Mouse (Mus musculus) liver, embryonic 14.5 days (tissue): Measurements from ENCODE around the gene Nucks1. TPM values are rescaled to one million over a fixed set of nuclear protein-coding genes. Genes with fewer than 3 reads are reported as not detected.
A peak's percentile ranks its signal among the peaks of the same experiment; 100 is the strongest.

Experiments
- ATAC-seq: fragments of 200-750 bp; cut with Nextera tagmentation; 2 replicates; pipeline ENCODE4 v1.8.0; 2017; ENCODE audit warnings: moderate number of reproducible peaks, mild to moderate bottlenecking, moderate library complexity; ENCODE audit not compliant: insufficient read depth
- DNase-seq, 3 experiments: peaks; one replicate each; pipeline ENCODE4 v3.0.0-alpha.2; 2012 to 2013; ENCODE audit warnings: low read depth in 3 of 3, low spot score in 3 of 3
- H3K27ac ChIP-seq: fragments of 300-500 bp; sonication (generic); 2 replicates; pipeline ENCODE4 v1.5.1; 2014; ENCODE audit warnings: moderate library complexity, mild to moderate bottlenecking, control low read depth, inconsistent platforms
- H3K27me3 ChIP-seq: fragments of 300-500 bp; sonication (generic); 2 replicates; pipeline ENCODE4 v1.6.1; 2014; ENCODE audit warnings: mild to moderate bottlenecking, low read length, moderate library complexity; ENCODE audit not compliant: control insufficient read depth, insufficient read depth
- H3K36me3 ChIP-seq: fragments of 300-500 bp; sonication (generic); replicated peaks from 2 replicates; pipeline ENCODE4 v1.6.1; 2014; ENCODE audit warnings: low read depth; ENCODE audit not compliant: control insufficient read depth, insufficient read depth
- H3K4me1 ChIP-seq, 2 experiments: fragments of 200-500 bp in 1 of 2; fragments of 300-500 bp in 1 of 2; sonication (generic) in 1 of 2; replicated peaks; 2 replicates each; pipeline ENCODE4 v1.6.1; 2012 to 2014; ENCODE audit warnings: antibody characterized with exemption in 1 of 2, inconsistent platforms in 1 of 2, low read length in 1 of 2; ENCODE audit not compliant: control insufficient read depth in 2 of 2, insufficient read depth in 2 of 2
- H3K4me2 ChIP-seq: fragments of 300-500 bp; sonication (generic); 2 replicates; pipeline ENCODE4 v1.6.1; 2014; ENCODE audit warnings: low read depth, mild to moderate bottlenecking, control low read depth, moderate library complexity
- H3K4me3 ChIP-seq, 2 experiments: fragments of 200-500 bp in 1 of 2; fragments of 300-500 bp in 1 of 2; sonication (generic) in 1 of 2; 2 replicates each; pipeline ENCODE4 v1.5.1; 2012 to 2014; ENCODE audit warnings: low read depth in 2 of 2, low read length in 2 of 2, mild to moderate bottlenecking in 2 of 2, control low read depth in 1 of 2, inconsistent platforms in 1 of 2, moderate library complexity in 1 of 2; ENCODE audit not compliant: insufficient read depth in 1 of 2
- H3K9ac ChIP-seq: fragments of 300-500 bp; sonication (generic); replicated peaks from 2 replicates; pipeline ENCODE4 v1.6.1; 2014; ENCODE audit warnings: mild to moderate bottlenecking, control low read depth, moderate library complexity
- H3K9me3 ChIP-seq: fragments of 300-500 bp; sonication (generic); 2 replicates; pipeline ENCODE4 v1.6.1; 2016; ENCODE audit warnings: low read length, mixed read lengths; ENCODE audit not compliant: control insufficient read depth
- CTCF ChIP-seq: IDR thresholded peaks from 2 replicates; pipeline ENCODE4 v1.5.1; 2016; ENCODE audit warnings: antibody characterized with exemption, low read depth, control low read depth
- EP300 ChIP-seq: IDR thresholded peaks from 2 replicates; pipeline ENCODE4 v1.6.1; 2016; ENCODE audit warnings: antibody characterized with exemption, low read depth
- WGBS: fragments of 180-500 bp; shearing (Covaris S2); extraction: QIAGEN DNeasy Blood & Tissue Kit; methylation state at CpG from one replicate; pipeline ENCODE4 v1.1.7; 2014; ENCODE audit not compliant: insufficient replicate concordance; 5-methylcytosine and 5-hydroxymethylcytosine counted together
- polyA plus RNA-seq, 2 experiments: library from polyadenylated mRNA; depleted of rRNA in 1 of 2; stranded (reverse) in 1 of 2; unstranded in 1 of 2; fragments of >200 nt; fragmentation: Nextera tagmentation in 1 of 2; extraction: Ambion mirVana in 1 of 2; gene quantifications; 2 replicates each; pipeline versions ENCODE4 v1.2.1 to v1.2.3; 2012 to 2014

The Nucks1 gene
- polyA plus RNA-seq, 2 experiments = 20.2 to 23.2 TPM

DNA sequence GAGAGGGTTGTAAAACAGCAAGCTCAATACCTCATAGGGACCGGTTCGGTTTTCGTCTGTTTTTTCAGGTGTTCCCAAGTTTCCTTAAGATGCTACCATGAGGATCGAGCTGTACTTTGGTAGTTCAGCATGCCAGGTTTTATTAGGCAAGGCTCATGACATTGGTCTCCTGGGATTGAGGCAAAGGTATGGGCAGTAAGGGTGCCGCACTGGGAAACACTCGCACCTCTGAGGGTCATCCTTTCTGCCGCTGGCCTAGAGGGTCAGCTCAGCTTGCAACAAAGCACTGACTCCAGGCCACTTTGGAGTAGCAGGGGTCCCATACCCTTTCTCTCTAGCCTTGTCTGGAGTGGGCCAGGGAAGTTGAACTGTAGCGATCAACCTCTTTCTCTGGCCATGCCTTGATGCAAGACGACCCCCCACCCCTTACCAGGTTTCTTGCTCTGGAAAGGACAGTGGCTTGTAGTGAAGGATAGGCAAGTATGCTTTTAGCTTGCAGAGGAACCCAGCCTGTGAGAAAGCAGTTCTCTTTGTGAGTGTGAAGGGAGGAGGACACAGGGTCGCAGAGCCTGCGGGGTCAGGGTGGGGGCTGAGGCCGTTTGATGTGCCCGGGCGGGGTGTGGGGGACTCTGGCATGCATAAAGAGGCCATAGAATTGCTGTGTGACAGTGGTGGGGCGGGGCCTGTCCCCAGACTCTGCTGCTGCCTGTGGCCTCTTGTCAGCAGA lies 61.6 kb downstream of the Nucks1 start:
- H3K4me3 ChIP-seq = no peak overlapping the region
- WGBS = 33% methylated on average over 15 of the region's 15 CpGs
- H3K4me2 ChIP-seq = peak overlapping the region; percentile 18; the same call in 1 of the 2 replicates
- peaks cover 0 to 13% of the 10 kb centered on the region in 2 experiments; a peak in 2 of 4 replicates for H3K4me1 ChIP-seq
- DNase-seq (no peak), ATAC-seq (0 out of 2 replicates have a peak, but pooled peaks have one; percentile 11)
- no peak overlapping the region for H3K9ac ChIP-seq
- H3K27ac ChIP-seq = no peak overlapping the region
- no peaks in the 10 kb centered on the region for H3K36me3 ChIP-seq
- no peaks in the 10 kb centered on the region for H3K27me3 ChIP-seq
- no peak for TF ChIP-seq EP300
- no peak for TF ChIP-seq CTCF
- H3K9me3 ChIP-seq = no peaks in the 10 kb centered on the region

- peak overlapping the region; percentile 18 for H3K4me2 ChIP-seq
- H3K36me3 ChIP-seq = no peaks in the 10 kb centered on the region
- H3K27me3 ChIP-seq = no peaks in the 10 kb centered on the region
- ATAC-seq (peak; percentile 42), DNase-seq (no peak)
- 36% methylated on average over 13 of the region's 13 CpGs for WGBS
- no peak overlapping the region for H3K4me3 ChIP-seq
- no peak for TF ChIP-seq EP300
- TF ChIP-seq CTCF = no peak
- no peaks in the 10 kb centered on the region for H3K9me3 ChIP-seq
- H3K27ac ChIP-seq = peak overlapping the region; percentile 15; the same call in 1 of the 2 replicates
- peaks cover 0 to 13% of the 10 kb centered on the region in 2 experiments; a peak in 2 of 4 replicates for H3K4me1 ChIP-seq
- H3K9ac ChIP-seq = no peak overlapping the region
Observed at GRCm38 (mm10) chr1:131972498-131973334, 62.4 kb downstream of the Nucks1 start.

DNA sequence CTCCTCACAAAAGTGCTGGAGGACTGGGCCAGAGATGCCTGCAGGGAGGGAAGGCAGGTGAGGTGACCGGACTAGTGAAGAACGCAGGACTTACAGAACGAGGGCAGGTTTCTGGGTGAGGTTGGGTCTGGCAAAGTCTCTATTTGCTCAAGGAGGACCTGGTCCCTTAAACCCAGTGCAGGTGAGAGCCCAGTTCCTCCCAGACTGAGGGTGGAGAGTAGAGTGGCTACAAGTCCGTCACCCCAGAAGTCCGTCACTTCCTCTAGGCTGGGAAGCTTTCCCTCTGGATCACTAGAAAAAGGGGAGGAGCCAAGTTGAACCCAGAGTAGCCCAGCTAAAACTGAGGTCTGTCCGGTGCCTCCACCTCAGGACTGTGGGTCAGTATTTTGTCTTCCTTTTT lies 63.7 kb downstream of the Nucks1 start:
- H3K36me3 ChIP-seq = no peaks in the 10 kb centered on the region
- TF ChIP-seq CTCF (no peak), EP300 (no peak)
- H3K4me3 ChIP-seq = no peak overlapping the region
- no peak overlapping the region for H3K27ac ChIP-seq
- ATAC-seq (no peak), DNase-seq (no peak)
- peaks cover 0 to 13% of the 10 kb centered on the region in 2 experiments; a peak in 2 of 4 replicates for H3K4me1 ChIP-seq
- no peaks in the 10 kb centered on the region for H3K27me3 ChIP-seq
- H3K9me3 ChIP-seq = no peaks in the 10 kb centered on the region
- no peak overlapping the region for H3K4me2 ChIP-seq
- WGBS = 65% methylated on average over 6 of the region's 6 CpGs
- H3K9ac ChIP-seq = no peak overlapping the region

DNA sequence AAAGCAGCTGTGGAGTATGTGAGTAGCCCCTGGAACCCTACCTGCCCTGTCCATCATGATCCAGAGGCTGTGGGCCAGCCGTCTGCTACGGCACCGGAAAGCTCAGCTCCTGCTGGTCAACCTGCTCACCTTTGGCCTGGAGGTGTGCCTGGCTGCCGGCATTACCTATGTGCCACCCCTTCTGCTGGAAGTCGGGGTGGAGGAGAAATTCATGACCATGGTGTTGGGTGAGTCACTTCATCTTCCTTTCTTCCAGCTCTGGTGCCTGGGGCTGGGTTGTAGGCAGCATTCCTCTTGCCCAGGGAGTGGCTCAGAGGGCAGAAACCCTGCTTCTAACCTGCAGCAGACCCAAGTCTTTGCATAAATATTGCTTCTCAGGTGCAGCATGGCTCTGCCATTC lies 66.6 kb downstream of the Nucks1 start:
- Histone ChIP-seq H3K27ac (no peak overlapping the region), H3K4me3 (no peak overlapping the region), H3K4me2 (no peak overlapping the region), H3K4me1 (peaks cover 0 to 4% of the 10 kb centered on the region in 2 experiments; a peak in 2 of 4 replicates), H3K9ac (no peak overlapping the region), H3K27me3 (no peaks in the 10 kb centered on the region), H3K36me3 (no peaks in the 10 kb centered on the region), H3K9me3 (no peaks in the 10 kb centered on the region)
- WGBS = 68% methylated on average over 5 of the region's 5 CpGs
- ATAC-seq (no peak), DNase-seq (no peak)
- no peak for TF ChIP-seq EP300
- TF ChIP-seq CTCF = no peak

- no peaks in the 10 kb centered on the region for H3K27me3 ChIP-seq
- 26% methylated on average over 2 of the region's 2 CpGs for WGBS
- no peaks in the 10 kb centered on the region for H3K9me3 ChIP-seq
- TF ChIP-seq CTCF = no peak
- no peak overlapping the region for H3K4me3 ChIP-seq
- no peak overlapping the region for H3K27ac ChIP-seq
- DNase-seq (no peak), ATAC-seq (no peak)
- no peak overlapping the region for H3K4me2 ChIP-seq
- no peaks in the 10 kb centered on the region for H3K36me3 ChIP-seq
- no peaks in the 10 kb centered on the region for H3K4me1 ChIP-seq
- no peak overlapping the region for H3K9ac ChIP-seq
Observed at GRCm38 (mm10) chr1:131980471-131980870, 70.1 kb downstream of the Nucks1 start.
